Mouse (Mus musculus) telencephalon, adult 2 months (tissue): ENCODE results near the gene Dll4.

ENCODE experiments used
- DNase-seq: peaks from one replicate; pipeline ENCODE4 v3.0.0-alpha.2; 2011; ENCODE audit warnings: low read depth, low spot score

The Dll4 gene

DNA sequence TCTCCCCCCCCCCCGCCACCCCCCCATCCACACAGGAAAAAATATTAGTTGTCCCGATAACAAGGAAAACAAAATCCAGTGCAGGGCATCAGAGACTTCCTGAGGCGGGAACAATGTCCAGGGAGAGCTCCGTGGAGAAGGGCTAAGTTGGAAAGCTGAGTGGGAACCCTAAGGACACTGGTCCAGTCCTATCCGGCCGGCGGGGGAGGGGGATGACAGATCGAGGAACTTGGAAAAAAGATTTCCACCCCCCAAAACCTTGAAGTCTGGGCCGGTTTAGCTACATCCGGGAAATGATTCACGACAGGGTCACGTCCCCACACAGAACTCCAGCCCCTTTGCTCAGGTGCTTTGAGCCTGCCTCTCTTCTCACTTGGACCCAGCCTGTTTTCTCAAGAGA, 14.0 kb upstream of the Dll4 start:
- no peak for DNase-seq

DNA sequence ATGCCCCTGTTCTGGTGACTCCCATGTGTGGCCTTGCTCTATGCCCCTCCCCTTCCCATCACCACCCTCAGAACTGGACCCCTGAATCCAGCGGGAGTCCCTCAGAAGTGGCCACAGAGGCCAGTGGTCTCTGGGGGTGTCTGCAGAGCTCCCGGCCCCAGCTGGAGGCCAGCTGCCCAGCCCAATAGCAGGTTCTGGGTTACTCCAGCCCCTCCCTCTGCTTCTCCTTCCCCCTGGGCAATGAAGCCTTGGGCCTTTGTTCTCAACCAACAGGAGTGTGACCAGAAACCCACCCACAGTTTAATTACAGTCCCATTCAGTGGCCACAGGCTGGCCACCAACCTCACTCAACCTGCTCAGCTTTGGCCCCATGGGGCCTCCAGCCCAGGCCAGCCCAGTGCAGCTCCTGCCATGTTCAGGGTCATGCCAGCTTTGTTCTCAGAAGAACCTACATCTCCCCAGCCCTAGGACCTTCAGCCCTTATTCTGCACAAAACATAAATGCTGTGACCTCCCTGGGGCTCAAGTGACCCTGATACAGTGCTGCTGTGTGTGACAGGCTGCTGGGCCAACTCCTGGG, 13.1 kb upstream of the Dll4 start:
- DNase-seq = no peak

DNA sequence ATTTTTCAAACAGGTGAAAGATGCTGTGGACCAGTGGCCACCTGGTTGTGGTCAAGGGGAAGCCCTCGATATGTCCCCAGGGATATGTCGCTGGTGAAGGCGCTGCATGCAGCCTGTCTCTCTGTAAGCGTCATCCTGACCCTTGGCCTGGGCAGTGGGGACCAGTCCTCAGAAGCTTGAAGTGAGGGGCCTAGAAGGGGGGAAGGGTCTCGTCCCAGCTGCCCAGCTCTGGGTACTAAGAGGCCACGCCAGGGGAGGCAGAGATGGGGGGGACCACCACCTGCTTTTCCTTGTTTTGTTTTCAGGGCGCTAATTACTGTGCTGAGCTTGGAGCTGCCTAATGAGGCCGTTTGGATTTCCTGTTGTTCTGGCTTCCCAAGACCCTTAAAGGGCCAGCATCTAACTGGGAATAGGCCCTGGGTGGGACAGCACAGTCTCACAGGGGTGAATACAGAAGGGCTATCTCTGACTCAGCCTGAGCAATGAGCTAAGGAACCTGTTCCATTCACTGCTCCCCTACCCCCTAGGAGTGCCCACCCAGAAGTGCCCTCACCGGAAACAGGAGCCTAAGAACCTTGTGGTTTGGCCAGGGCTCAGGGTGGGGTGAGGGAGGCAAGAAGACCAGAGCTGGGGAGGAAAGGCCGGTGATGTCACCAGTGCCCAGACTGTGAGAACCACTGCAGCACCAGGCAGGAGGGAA, 11.7 kb upstream of the Dll4 start:
- no peak for DNase-seq

DNA sequence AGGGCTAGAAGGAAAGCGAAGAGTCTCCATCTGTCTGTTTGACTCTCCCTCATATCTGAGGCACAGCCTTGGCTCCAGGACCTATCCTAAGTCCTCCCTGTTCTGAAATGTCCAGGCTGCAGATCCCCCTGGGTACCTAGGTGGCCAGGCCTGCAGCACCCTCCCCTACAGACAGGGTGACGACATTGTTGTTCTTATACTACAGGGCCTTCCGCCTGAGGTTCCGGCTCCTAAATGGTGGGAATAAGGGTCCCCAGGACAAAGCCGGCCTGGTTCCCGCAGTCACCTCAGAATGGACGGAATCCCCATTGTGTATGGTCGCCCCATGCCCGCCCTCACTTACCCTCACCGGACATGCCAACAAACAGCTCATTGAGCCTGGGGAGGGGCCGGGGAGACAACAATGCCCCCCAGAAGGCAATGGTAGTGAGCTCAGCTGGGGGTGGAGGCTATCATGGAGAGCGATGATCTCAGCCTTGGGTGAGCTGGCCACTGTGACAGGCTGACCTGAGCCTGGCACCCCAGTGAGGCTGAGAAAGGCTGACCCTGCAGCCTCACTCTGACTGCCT, 10.8 kb upstream of the Dll4 start:
- DNase-seq = no peak

DNA sequence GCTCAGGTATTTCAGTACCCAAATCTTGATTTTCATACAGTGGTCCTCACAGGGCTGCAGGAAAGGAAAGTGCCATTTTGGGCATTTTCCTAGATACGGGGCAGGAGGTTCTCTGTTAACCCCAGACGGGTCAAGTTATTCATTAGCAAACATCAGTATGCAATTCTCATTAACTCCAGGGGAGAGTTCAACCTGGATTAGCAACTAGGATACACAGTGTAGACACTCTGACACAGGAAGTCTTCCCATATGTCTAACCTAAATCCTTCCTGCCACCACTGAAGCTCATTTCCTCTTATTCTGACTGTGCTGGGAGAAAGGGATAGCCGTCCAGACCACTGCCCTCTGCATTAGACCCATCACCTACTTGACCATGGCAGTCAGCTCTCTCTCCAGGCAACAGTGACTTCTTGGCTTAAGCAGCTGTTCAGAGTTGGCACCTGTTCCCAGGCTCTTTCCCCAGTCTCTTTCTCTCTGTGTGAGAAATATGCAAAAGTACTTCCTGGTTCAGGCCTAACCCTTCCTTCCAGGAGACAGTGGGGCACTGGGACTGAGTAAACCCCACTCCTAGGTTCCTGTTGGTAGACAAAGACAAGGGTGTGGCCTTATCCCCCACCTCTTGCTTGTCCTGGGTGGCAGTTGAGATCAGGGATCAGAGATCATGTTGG, 7.4 kb upstream of the Dll4 start:
- no peak for DNase-seq

DNA sequence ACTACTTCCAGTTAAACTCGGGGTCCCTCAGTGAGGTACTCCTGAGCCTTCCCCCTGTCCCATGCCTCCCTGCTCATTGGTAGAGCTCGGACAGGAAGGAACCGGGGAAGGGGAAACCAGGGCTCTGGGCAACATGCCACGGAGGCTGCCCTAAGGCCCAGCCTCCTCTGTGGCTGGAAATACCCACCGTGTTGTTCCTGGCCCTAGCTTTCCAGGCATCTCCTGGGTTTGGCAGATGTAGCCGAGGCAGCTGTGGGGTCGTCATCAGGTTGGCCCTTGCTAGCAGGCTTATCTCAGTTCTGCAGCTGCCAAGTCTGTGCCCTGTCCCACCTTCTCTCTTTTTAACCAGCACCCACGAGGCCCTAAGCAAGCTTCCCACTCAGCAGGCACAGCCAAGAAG, 5.0 kb upstream of the Dll4 start:
- no peak for DNase-seq

DNA sequence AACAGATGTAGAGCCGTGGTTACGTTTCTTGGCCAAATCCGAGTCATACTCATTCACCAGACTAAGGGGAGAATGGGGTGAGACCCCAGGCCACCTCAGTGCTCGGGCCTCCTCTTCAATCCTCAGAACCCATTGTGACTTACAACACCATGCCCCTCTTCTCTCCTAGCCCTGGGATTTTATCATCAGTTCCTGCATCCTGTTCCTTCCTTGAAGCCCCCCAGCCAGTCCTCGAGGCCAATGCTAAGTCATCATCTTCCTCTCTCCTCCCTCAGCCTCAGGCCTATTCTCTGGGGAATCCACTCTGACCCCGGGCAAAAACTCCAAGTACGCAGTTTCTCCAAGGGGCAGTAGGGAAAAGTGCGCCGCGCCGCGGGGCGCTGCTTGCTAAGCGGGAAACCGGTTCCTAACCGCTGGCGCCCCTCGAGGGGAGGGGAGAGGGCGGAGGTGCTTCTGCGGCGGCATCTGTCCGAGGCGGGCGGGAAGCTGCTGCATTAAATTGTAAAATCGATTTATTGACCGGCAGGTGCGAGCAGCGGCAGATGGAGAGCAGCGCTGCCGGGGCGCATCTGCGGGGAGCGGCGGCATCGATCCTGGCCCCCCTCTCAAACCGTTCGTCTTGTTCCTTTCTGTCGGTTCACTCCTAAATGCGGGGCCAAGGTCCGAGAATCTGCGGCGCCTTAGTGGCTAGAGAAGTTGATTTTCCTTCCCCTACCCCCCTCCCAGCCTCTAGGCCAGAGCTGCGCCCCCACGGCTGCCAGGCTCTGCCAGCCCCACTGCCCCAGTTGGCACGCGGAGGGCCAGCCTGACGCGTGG, 3.6 kb upstream of the Dll4 start:
- DNase-seq = no peak

DNA sequence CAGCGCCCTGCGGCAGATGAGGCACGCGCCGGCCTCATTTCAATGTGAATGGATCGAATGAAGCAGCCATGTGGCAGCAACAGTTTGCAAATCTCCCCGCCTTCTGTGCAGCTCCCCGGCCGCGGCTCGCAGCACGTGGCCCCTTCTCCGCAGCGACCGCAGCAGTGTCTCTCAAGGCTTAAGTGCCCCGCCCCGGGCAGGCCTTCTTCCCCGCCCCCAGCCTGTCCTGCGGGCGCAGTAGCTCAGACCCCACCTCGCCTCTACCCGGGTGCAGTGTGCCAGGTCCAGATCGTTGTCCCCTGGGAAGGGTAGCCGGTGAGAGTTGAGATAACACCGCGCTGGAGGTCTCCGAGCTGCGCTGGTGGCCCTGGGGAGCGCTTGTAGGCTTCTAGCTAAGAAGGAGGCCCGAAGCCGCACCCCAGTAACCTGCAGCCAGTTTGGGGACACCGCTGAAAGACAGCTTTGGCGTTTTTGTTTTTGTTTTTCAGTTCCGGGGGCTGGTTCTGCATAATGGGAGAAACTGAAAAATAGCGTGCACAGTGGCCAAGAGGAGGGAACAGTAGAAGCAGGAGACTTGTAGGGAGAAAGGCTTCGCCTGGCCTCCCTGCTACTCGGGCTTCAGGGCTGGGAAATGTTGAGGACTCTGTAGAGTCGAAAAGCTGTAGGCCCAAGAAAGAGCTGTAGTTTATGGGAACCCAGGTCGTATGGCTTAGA, 2.8 kb upstream of the Dll4 start:
- peak; percentile 26 for DNase-seq

DNA sequence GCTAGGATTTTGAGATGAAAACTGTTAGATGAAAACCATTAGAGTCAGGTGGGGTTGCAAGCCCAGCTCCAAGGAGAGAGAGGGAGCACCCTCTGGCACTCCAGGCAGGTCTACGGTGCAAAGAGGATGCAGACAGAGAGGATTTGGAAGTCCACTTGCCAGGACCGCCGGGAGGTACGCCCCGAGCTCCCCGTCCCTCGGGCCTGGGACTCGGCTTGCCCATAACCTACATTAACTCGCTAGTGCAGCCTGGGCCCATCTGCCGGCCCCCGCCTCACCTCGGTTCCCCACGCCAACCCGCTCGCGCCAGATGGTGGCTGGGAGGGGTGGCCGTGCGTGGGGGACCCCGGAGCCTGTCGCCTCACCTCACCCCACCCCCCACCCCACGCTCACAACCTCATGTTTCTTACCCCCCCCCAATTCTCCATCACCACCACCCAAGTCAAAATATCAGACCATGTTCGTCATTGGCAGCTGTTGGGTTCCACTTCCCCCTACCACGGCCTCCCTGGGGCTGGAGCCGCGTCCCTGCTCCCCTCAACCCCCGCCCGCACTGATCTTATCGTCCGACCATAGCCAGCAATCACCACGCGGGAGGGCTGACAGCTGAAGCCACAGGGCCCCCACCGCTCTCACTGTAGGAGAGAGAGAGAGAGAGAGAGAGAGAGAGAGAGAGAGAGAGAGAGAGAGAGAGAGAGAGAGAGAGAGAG, 1.6 kb upstream of the Dll4 start:
- DNase-seq = no peak

DNA sequence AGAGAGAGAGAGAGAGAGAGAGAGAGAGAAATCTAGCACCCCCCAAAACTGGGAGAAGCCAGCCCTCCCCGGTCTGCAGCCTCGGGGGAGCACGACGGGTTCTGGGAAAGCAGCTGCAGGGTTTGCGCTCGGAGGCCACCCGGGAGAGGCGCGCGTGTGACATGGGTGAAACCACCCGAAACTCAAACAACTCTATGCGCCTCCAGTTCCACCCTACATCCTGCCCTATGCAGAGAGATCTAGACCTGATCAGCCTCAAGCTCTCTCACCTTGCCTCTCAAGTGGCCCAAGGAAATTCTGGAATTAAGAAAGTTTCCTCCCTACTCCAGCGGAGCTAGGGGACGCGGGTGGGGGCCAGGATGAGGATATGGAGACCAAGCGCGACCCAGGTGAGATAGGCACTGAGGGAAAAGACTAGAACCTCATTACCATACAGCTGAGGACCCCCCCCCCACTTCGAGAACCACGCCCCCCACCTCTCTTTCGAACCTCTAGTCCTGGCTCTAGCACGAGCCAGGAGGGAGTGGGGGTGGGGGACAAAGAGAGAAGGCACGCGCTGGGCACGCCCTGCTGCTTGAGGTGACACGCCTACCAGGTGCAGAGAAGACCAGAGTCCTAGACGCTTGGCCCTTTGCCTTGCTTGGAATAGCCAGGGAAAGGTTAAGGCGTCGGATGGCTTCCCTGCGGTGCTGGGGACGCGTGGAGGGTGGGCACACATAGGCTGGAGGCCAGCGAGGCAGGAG, 837 bp upstream of the Dll4 start:
- DNase-seq = no peak

DNA sequence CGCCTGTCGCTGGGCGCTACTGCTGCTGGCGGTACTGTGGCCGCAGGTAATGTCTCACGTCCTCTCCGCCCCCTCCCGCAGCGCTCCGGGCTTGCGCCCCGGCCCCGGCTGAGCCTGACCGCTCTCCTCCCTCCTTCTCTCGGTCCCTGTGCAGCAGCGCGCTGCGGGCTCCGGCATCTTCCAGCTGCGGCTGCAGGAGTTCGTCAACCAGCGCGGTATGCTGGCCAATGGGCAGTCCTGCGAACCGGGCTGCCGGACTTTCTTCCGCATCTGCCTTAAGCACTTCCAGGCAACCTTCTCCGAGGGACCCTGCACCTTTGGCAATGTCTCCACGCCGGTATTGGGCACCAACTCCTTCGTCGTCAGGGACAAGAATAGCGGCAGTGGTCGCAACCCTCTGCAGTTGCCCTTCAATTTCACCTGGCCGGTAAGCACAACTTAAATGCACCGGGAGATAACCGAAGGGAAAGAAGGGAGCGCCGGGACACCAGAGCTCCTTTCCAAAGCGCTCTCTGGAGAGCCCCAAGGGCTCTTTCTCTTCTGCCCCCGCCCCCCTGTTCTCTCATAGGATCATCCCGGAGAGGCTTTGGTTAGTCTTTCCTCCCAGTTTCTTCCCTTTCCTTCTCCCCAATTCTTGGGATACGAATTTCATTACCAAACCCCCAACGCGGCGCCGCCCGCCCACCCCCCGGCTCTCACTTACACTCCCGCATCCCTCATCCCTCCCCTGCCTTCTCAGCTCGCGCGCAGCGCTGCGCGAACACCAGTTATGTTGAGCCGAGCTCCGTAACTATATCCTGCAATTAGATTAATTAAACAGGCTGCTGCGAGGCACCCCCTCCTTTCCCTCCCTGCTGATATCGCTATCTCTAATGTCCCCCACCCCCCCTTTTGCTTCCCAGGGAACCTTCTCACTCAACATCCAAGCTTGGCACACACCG, 847 bp downstream of the Dll4 start:
- DNase-seq = no peak

DNA sequence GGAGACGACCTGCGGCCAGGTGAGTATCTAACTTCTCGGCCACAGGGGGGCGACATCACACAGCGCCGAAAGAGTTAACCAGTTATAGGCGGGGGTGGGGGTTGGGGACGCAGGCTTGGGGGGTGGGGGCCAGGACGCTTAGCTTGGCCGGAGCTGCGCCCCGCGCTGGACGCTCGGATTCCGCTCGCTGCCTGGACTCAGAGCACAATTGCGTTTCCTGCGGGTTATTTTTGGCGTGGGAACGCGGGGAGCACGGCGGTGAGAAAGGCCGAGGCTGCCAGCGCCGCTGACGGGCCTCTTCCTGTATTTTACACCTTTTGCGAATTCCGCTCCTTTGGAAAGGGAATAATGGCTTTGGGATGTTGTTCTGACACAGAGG, 1.5 kb downstream of the Dll4 start:
- no peak for DNase-seq

DNA sequence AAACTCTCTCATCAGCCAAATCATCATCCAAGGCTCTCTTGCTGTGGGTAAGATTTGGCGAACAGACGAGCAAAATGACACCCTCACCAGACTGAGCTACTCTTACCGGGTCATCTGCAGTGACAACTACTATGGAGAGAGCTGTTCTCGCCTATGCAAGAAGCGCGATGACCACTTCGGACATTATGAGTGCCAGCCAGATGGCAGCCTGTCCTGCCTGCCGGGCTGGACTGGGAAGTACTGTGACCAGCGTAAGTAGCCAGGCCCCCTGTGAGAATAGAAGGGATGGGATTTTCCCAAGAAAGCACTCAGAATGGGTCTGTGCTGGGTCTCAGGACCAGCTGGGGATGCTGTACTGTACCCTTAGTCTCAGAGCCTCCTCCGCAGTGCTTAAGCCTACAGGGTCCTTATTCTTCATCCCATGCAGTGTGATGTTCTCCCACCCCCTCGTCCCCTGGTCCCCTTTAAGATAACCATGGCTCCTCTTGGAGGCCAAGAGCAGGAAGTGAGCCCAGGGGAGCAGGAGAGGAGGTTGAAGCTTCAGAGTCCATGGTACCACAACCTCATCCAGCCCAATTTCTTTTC, 2.5 kb downstream of the Dll4 start:
- DNase-seq = no peak

DNA sequence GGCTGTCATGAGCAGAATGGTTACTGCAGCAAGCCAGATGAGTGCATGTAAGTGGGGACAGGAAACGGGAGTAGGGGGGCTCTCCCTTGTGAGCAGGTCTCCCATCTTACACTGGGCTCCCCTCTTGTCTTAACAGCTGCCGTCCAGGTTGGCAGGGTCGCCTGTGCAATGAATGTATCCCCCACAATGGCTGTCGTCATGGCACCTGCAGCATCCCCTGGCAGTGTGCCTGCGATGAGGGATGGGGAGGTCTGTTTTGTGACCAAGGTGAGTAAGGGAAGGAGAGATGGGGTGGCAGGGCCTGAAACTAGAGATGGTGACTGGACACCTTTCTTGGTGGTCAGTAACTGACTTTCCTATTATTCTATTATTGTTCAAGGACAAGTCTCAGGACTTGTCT, 3.0 kb downstream of the Dll4 start:
- no peak for DNase-seq

DNA sequence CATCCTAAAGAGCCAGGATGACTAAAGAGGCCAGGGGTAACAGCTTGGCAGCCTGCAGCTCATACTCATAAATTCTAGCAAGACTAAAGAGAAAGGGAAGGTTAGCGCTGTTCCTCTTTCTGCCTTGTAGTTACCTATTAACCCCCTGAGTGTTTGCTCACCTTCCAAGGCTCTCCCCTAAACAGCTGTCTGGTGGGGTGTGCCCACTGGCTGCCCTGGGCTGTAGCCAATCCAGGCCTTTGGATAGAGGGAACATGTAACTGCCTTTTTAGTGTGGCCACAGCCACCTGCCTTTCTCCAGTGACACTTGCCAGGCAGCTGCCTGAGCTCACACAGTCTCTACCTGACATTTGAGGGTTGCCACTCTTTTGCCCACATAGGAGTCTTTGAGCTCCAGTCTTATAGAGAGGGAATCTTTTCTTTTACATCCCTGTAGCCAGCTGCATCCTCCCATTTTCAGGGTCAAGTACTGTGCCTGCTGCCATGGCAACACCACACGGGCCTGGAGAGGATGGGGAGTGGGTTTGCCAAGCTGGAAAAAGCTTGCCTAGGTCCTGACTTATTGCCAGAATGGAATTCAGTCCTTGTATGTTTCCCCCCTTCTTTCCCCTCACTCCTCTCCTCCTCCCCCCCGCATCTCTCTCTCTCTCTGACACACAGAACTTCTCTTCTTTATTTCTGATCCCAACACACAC, 3.7 kb downstream of the Dll4 start:
- DNase-seq = no peak

DNA sequence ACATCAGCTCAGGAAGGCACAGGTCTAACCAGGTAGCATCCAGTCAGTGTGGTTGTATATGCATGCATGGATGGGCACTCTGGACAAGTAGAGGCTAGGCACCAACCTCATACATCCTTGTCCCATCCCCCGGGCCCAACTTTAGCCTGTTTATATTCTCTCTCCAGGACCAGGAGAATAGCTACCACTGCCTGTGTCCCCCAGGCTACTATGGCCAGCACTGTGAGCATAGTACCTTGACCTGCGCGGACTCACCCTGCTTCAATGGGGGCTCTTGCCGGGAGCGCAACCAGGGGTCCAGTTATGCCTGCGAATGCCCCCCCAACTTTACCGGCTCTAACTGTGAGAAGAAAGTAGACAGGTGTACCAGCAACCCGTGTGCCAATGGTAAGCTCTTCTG, 5.2 kb downstream of the Dll4 start:
- no peak for DNase-seq

DNA sequence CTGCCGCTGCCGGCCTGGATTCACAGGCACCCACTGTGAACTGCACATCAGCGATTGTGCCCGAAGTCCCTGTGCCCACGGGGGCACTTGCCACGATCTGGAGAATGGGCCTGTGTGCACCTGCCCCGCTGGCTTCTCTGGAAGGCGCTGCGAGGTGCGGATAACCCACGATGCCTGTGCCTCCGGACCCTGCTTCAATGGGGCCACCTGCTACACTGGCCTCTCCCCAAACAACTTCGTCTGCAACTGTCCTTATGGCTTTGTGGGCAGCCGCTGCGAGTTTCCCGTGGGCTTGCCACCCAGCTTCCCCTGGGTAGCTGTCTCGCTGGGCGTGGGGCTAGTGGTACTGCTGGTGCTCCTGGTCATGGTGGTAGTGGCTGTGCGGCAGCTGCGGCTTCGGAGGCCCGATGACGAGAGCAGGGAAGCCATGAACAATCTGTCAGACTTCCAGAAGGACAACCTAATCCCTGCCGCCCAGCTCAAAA, 6.6 kb downstream of the Dll4 start:
- DNase-seq = no peak

DNA sequence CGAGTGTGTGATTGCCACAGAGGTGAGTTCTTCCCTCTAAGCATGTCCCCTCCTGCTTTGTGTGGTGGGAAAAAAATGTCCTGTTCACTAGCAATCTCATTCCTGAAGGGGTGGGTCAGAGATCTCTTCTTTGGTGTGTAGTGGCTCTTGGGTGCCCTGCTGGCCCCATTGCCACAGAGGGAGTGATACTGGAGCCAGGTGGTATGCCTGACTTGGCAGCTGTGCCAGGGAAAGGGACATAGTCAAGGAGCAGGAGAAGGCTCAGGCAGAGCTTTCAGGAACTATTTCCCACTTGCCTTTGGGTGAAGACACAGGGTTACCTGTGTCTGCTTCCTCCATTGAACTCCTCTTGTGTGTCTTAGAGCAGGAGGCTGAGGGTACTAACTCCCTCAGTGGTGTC, 8.6 kb downstream of the Dll4 start:
- DNase-seq = no peak
